Mouse (Mus musculus) E14TG2a.4 (cell line): ENCODE measurements at regions not wholly inside any gene's neighbourhood (a gene's known extent, or its start where the extent isn't known, plus 50 kb on each side); places are given as distances from the start of the nearest gene placed in this dataset.

Experiments
- CTCF ChIP-seq: conservative IDR thresholded peaks from 2 replicates; pipeline ENCODE4 v1.5.1; 2014; ENCODE audit warnings: low read length
- NANOG ChIP-seq: IDR thresholded peaks from 2 replicates; pipeline ENCODE4 v1.6.1; 2014; ENCODE audit warnings: borderline replicate concordance, low read length, mixed read lengths

DNA sequence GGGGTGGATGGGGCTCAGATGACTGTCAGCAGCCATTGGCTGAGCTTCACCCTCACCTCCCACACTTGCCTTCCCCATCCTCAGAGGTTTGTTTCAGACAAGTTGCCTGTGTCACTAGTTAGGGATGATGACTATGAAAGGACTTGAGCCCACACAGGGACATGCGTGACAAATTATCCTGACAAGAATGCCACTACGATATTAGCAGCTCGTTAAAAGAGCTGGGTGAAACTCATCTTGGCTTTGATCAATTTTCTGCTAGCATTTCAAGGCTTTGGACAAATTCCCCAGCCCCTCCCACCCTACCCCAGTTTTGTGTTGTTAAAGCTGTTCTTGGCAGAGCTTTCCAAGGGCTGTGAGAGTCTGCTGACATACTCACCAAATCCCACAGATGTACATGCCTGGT, 354.5 kb upstream of the Nrp1 start:
- no peak for TF ChIP-seq CTCF
- no peak for TF ChIP-seq NANOG
